ENCODE assay signal across 9 mouse cellular contexts in the genomic region with DNA sequence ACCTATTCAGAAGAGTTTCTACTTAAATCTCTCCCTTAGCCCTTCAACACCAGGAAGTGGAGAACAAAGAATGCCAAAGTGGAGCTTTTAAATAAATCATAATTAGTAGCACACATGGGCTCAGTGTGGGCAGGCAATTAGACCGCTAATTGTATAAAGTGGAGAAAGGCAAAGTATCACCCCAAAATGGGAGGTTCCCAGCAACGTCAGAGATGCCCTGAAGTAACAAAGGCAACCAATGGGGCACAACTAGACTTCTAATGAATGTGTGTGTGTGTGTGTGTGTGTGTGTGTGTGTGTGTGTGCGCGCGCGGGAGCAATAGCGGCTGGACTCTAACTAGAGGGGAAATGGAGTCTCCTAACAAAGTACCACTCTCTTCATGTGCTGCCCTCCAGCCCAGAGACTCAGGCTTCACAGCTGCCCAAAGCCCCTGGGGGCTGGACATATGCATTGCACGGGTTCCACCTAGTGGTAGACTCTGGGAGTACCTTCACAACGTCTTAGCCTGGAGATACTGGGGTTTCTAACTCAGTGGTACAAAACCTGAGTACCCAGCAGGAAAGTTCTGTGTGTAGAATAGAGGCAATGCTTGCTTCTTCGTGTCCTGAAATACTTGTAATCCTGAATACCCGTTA.
DNase-seq lines count a peak whose midpoint lies in the region; ATAC-seq lines count a peak whose summit lies in the region.
"Had no signal": no experiment of that assay in that cellular context is flagged by ENCODE, and none has a peak within 500 bp of the region (broad histone marks: within the 10 kb centered on the region; RNA-seq: fewer than 3 reads in every experiment).

No protein-coding gene starts in this region.

- ATAC-seq in cerebellum, adult (ENCODE audit: insufficient number of reproducible peaks, low FRiP score, low TSS enrichment): peak; percentile 66; the same call in 1 of the 2 replicates
- peak; percentile 95 for ATAC-seq in forebrain, embryonic 12.5 days (ENCODE audit: low FRiP score)
- ATAC-seq in hindbrain, embryonic 12.5 days (ENCODE audit: low FRiP score): peak; percentile 82

- H3K9ac ChIP-seq in forebrain, embryonic 12.5 days: no peak overlapping the region
- no peak overlapping the region for H3K9ac ChIP-seq in hindbrain, embryonic 12.5 days
- H3K9ac ChIP-seq: heart, embryonic 13.5 days had no signal

- peaks cover 22% of the 10 kb centered on the region; the same call in 1 of the 2 replicates for H3K27me3 ChIP-seq in forebrain, embryonic 12.5 days
- no peaks in the 10 kb centered on the region for H3K27me3 ChIP-seq in hindbrain, embryonic 12.5 days

- DNase-seq in R1 (ENCODE audit: low read depth, low spot score): peak; percentile 54
- peak; percentile 45 for DNase-seq in layer of hippocampus, adult 9-11 months
- peak; percentile 5 for DNase-seq in lung, postnatal 25 days (ENCODE audit: low spot score)
- DNase-seq in right cerebral cortex, postnatal 25 days: peak; percentile 66
- no peak for DNase-seq in spleen, postnatal 4 days (ENCODE audit: low spot score in 2 of 2)

- H3K4me3 ChIP-seq in forebrain, embryonic 12.5 days (replicated peaks): no peak overlapping the region
- no peak overlapping the region for H3K4me3 ChIP-seq in hindbrain, embryonic 12.5 days
- H3K4me3 ChIP-seq: heart, embryonic 13.5 days had no signal

- 0 out of 2 replicates have a peak overlapping the region, but pooled peaks have one; percentile 13 for H3K4me2 ChIP-seq in forebrain, embryonic 12.5 days
- H3K4me2 ChIP-seq in hindbrain, embryonic 12.5 days (replicated peaks): no peak overlapping the region
- H3K4me2 ChIP-seq: heart, embryonic 13.5 days had no signal

- H3K9me3 ChIP-seq in forebrain, embryonic 12.5 days: no peaks in the 10 kb centered on the region
- no peaks in the 10 kb centered on the region for H3K9me3 ChIP-seq in hindbrain, embryonic 12.5 days (replicated peaks)
- H3K9me3 ChIP-seq: heart, embryonic 13.5 days had no signal

- WGBS in forebrain, embryonic 12.5 days: 8% methylated on average over 11 of the region's 11 CpGs
- 28% methylated on average over 11 of the region's 11 CpGs for WGBS in hindbrain, embryonic 12.5 days

- H3K36me3 ChIP-seq in forebrain, embryonic 12.5 days (replicated peaks): no peaks in the 10 kb centered on the region
- H3K36me3 ChIP-seq in hindbrain, embryonic 12.5 days: no peaks in the 10 kb centered on the region
- H3K36me3 ChIP-seq: heart, embryonic 13.5 days had no signal

- H3K27ac ChIP-seq in forebrain, embryonic 12.5 days: no peak overlapping the region
- no peak overlapping the region for H3K27ac ChIP-seq in hindbrain, embryonic 12.5 days
- H3K27ac ChIP-seq: heart, embryonic 13.5 days had no signal

- H3K4me1 ChIP-seq in forebrain, embryonic 12.5 days: peaks cover 4% of the 10 kb centered on the region; the same call in 1 of the 2 replicates
- H3K4me1 ChIP-seq in hindbrain, embryonic 12.5 days: no peaks in the 10 kb centered on the region
- H3K4me1 ChIP-seq: heart, embryonic 13.5 days had no signal

Comparison
In these comparisons a context has a peak if more than half of its experiments do, and no peak if none do; other contexts are left out.
1. DNase-seq: peak in R1 (single experiment), layer of hippocampus, adult 9-11 months (single experiment), lung, postnatal 25 days (single experiment) and right cerebral cortex, postnatal 25 days (single experiment); none in spleen, postnatal 4 days (0 of 2).
2. Peak in every context shown above with its lines, with median percentiles within 50 percentile points of each other: ATAC-seq.